Mouse (Mus musculus) kidney, adult 2 months (tissue): ENCODE measurements at regions not wholly inside any gene's neighbourhood (a gene's known extent, or its start where the extent isn't known, plus 50 kb on each side); places are given as distances from the start of the nearest gene placed in this dataset.

Experiments used
- DNase-seq: peaks from one replicate; pipeline ENCODE4 v3.0.0; 2021
- H3K27ac ChIP-seq: fragments of 200-500 bp; 2 replicates; pipeline ENCODE4 v1.5.1; 2012; ENCODE audit warnings: low read depth, low read length, control low read depth, inconsistent platforms; ENCODE audit not compliant: insufficient read depth
- H3K27me3 ChIP-seq: fragments of 200-500 bp; replicated peaks from 2 replicates; pipeline ENCODE4 v1.6.1; 2012; ENCODE audit warnings: mild to moderate bottlenecking, moderate library complexity, low read length, inconsistent platforms; ENCODE audit not compliant: control insufficient read depth, insufficient read depth
- H3K36me3 ChIP-seq: fragments of 200-500 bp; 2 replicates; pipeline ENCODE4 v1.6.1; 2012; ENCODE audit warnings: mild to moderate bottlenecking, moderate library complexity, low read length, inconsistent platforms; ENCODE audit not compliant: control insufficient read depth, insufficient read depth
- H3K4me1 ChIP-seq: fragments of 200-500 bp; 2 replicates; pipeline ENCODE4 v1.6.1; 2011; ENCODE audit warnings: low read length; ENCODE audit not compliant: control insufficient read depth, insufficient read depth
- H3K4me3 ChIP-seq: fragments of 200-500 bp; 2 replicates; pipeline ENCODE4 v1.5.1; 2011; ENCODE audit warnings: mild to moderate bottlenecking, low read depth, low read length, control low read depth; ENCODE audit not compliant: insufficient read depth
- CTCF ChIP-seq: fragments of 200-500 bp; conservative IDR thresholded peaks from 2 replicates; pipeline ENCODE4 v1.5.1; 2011; ENCODE audit warnings: low read depth, mild to moderate bottlenecking, control low read depth, low read length, moderate library complexity, mixed read lengths; ENCODE audit not compliant: insufficient read depth, insufficient read length
- POLR2A ChIP-seq: fragments of 200-500 bp; IDR thresholded peaks from one replicate; pipeline ENCODE4 v1.6.1; 2011; ENCODE audit warnings: low read depth, low read length, control low read depth
- WGBS: fragments of 180-500 bp; shearing (Covaris S2); methylation state at CpG from one replicate; pipeline ENCODE4 v1.1.7; 2018; 5-methylcytosine and 5-hydroxymethylcytosine counted together

DNA sequence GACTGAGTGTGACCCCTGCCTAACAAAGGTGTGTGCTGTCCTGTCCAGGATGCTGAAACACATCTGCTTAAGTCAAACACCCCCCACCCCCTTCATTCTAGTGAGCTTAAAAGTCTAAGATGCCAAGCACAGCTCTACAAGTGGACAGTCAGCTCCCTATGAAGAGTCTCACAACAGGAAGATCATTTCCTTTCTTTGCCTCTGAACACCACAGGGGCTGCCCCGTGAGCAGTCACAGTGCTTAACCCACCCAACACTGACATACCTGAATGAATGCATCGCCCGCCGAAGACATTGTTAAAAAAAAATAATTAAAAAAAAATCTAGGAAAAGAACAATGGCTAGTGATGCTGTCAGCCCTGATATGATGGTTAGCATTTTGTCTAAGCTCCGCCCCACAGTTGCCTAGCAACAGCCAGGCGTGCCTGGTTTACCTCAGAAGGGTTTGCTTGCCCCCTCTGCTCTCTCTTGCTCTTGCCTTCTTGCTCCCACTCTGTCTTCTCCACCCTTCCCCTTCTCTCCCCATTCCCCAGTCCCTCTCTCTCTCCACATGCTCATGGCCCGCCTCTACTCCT lies 187.7 kb downstream of the Ly86 start:
- H3K4me3 ChIP-seq: no peak overlapping the region
- H3K27ac ChIP-seq: no peak overlapping the region
- WGBS: 78% methylated on average over 7 of the region's 7 CpGs
- DNase-seq: no peak
- H3K36me3 ChIP-seq: no peaks in the 10 kb centered on the region
- H3K4me1 ChIP-seq: peaks cover 4% of the 10 kb centered on the region; the same call in 1 of the 2 replicates
- no peak for TF ChIP-seq CTCF
- no peak for TF ChIP-seq POLR2A
- no peaks in the 10 kb centered on the region for H3K27me3 ChIP-seq

DNA sequence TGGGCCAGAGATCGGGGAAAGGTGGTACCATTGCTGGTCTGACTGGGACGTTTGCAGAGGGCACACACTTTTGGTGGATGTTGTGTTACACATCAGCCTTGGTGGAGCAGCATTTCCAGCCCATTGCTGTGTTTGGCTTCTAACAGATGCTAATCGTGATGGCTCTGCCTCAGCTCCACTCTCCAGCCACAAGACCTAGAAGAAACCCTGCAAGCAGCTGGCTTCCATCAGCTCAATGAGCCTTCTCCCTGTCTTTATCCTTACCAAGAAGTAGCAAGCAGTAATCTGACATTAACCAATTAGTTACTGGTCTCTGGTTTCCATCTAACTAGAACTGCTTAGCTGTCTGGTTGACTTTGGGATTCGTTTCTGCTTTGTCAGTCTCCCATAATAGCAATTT lies 188.8 kb downstream of the Ly86 start:
- Histone ChIP-seq H3K27ac (no peak overlapping the region), H3K4me3 (no peak overlapping the region), H3K4me1 (peaks cover 4% of the 10 kb centered on the region; the same call in 1 of the 2 replicates), H3K36me3 (no peaks in the 10 kb centered on the region), H3K27me3 (no peaks in the 10 kb centered on the region)
- WGBS: 80% methylated on average over 4 of the region's 4 CpGs
- DNase-seq: no peak
- TF ChIP-seq POLR2A: no peak
- no peak for TF ChIP-seq CTCF

DNA sequence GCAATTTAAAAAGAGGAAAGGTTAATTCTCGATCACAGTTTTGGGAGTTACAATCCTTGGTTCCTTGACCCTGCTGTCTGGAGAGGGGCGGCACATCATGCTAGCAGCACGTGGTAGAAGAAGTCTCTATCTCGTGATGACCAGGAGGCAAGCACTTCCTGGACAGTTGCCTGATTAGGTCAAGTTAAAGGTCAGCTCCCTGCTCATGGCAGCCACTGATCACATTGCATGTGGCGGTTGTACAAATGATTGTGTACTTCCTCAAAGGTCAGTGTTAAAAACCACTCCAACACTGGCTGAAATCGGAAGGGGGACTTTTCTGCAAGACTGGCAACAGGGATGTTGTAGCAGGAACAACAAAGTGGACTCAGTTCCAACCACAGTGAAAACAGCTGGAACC lies 192.3 kb downstream of the Ly86 start:
- no peaks in the 10 kb centered on the region for H3K27me3 ChIP-seq
- peak; percentile 54 for DNase-seq
- 38% methylated on average over 6 of the region's 6 CpGs for WGBS
- TF ChIP-seq POLR2A: no peak
- no peak for TF ChIP-seq CTCF
- H3K4me1 ChIP-seq: peaks cover 4% of the 10 kb centered on the region; the same call in 1 of the 2 replicates
- H3K4me3 ChIP-seq: no peak overlapping the region
- H3K36me3 ChIP-seq: no peaks in the 10 kb centered on the region
- H3K27ac ChIP-seq: 0 out of 2 replicates have a peak overlapping the region, but pooled peaks have one; percentile 33

DNA sequence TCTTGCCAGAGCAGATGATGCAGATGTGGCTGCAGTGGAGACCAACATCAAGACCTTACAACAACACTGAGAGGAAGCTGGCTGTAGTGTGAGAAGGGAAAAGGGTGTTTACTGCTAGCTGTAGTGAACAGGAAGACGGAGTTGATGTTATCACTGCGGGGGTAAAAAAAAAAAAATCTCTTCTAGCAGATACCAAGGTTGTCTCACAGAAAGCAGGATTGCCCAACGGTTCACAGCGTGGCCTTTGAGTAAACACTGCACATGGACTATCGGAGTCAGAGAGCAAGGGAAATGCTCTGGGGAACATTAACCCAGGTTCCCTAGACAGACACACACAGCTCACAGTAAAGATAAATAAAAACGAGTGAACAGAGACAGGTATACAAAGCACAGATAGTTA lies 192.8 kb downstream of the Ly86 start:
- whole genome bisulfite sequencing: 25% methylated on average over 6 of the region's 6 CpGs
- Histone ChIP-seq H3K4me3 (no peak overlapping the region), H3K4me1 (peaks cover 4% of the 10 kb centered on the region; the same call in 1 of the 2 replicates), H3K27ac (0 out of 2 replicates have a peak overlapping the region, but pooled peaks have one; percentile 33), H3K27me3 (no peaks in the 10 kb centered on the region), H3K36me3 (no peaks in the 10 kb centered on the region)
- TF ChIP-seq CTCF (no peak), POLR2A (no peak)
- peak; percentile 47 for DNase-seq

DNA sequence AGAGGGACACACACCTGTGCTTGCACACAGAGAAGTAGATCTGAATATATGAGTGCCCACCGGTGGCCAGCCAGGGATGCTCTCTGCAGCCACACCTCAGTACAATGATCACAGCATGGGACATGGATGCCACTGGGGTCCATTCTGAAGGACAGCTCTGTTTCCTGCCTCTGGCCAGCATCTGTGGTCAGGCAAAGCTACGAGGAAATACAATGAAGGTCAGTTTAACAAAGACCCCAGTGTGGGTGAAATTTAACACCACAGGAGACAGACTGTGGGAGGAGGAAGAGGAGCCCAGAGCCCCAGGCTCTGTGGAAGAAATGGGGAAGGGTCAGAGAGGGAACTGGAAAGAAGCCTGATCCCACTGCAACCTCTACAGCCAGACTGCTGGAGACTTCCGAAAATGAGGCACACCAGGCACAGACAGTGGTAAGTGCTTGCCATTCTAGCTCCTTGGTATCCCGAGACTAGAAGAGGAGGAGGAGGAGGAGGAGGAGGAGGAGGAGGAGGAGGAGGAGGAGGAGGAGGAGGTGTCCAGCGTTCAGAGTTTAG lies 196.0 kb downstream of the Ly86 start:
- H3K4me1 ChIP-seq: peaks cover 4% of the 10 kb centered on the region; the same call in 1 of the 2 replicates
- H3K4me3 ChIP-seq: no peak overlapping the region
- WGBS: 43% methylated on average over 4 of the region's 5 CpGs
- no peak overlapping the region for H3K27ac ChIP-seq
- TF ChIP-seq CTCF (no peak), POLR2A (no peak)
- DNase-seq: no peak
- no peaks in the 10 kb centered on the region for H3K27me3 ChIP-seq
- no peaks in the 10 kb centered on the region for H3K36me3 ChIP-seq

DNA sequence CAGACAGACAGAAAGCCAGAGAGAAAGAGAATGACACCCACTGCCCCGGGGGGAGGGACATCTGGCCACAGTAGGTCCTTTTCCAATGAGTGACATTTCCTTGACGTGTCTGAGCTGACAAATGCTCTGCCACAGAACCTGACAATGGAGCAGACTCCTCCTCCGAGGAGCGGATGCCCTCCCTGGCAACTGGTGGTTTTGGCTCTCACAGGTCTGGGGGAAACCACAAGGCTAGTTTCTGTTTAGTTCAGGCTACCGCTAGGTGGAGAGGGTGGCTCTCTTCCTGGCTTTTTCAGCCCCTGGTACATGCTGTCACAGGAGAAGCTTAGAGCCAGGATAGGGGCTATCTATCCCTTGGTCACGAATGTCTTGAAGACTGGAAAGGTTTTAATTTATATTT lies 196.7 kb downstream of the Ly86 start:
- Histone ChIP-seq H3K4me3 (no peak overlapping the region), H3K27ac (no peak overlapping the region), H3K4me1 (peaks cover 4% of the 10 kb centered on the region; the same call in 1 of the 2 replicates), H3K27me3 (no peaks in the 10 kb centered on the region), H3K36me3 (no peaks in the 10 kb centered on the region)
- WGBS: 13% methylated on average over 6 of the region's 6 CpGs
- TF ChIP-seq POLR2A (no peak), CTCF (peak; percentile 73)
- peak; percentile 74 for DNase-seq

DNA sequence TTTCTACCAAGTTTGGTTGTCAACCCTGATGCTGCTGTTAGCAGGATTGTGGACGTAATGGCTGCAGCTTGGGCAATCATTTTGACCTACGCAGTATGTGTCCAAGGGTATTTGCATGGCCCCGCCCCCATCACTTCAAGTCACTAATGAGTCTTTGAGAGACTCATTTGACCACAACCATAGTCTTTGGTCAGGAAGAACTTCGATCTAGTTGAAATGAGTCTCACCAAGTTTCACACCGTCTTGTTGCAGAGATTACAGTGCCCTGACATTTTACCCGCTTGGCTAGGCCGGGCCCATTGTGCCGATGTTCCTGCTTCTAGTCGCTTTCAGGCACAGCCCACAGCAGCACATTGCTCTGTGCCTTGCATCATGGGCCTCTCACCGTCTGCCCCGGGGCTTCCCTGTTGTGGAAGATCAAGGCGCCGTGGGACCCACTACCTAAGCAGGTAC lies 197.8 kb downstream of the Ly86 start:
- TF ChIP-seq CTCF: no peak
- no peak for TF ChIP-seq POLR2A
- Histone ChIP-seq H3K36me3 (no peaks in the 10 kb centered on the region), H3K4me1 (no peaks in the 10 kb centered on the region), H3K4me3 (no peak overlapping the region), H3K27ac (no peak overlapping the region), H3K27me3 (no peaks in the 10 kb centered on the region)
- DNase-seq: no peak
- WGBS: 82% methylated on average over 13 of the region's 13 CpGs
